Mouse (Mus musculus): ENCODE data around the gene Prkce.
A peak's percentile ranks its signal among the peaks of the same experiment; 100 is the strongest.

Gene Prkce

GRCm38 (mm10) chr17:86573596-86574248 is 406.1 kb downstream of the Prkce start:
- DNase-seq (ENCODE audit: low spot score) = no peak

GRCm38 (mm10) chr17:86580724-86581123 is 413.1 kb downstream of the Prkce start:
- no peak for DNase-seq (ENCODE audit: low spot score)

- no peak for DNase-seq (ENCODE audit: low spot score)
Measured at GRCm38 (mm10) chr17:86582341-86582740, 414.8 kb downstream of the Prkce start.

- DNase-seq (ENCODE audit: low spot score) = no peak
Measured at GRCm38 (mm10) chr17:86586441-86586840, 418.9 kb downstream of the Prkce start.

- DNase-seq (ENCODE audit: low spot score) = no peak
Measured at GRCm38 (mm10) chr17:86588704-86589449, 421.3 kb downstream of the Prkce start.

- no peak for DNase-seq (ENCODE audit: low spot score)
Measured at GRCm38 (mm10) chr17:86589681-86590080, 422.1 kb downstream of the Prkce start.

GRCm38 (mm10) chr17:86591241-86591640 is 423.7 kb downstream of the Prkce start:
- no peak for DNase-seq (ENCODE audit: low spot score)

GRCm38 (mm10) chr17:86592991-86593586 is 425.5 kb downstream of the Prkce start:
- DNase-seq (ENCODE audit: low spot score) = no peak

GRCm38 (mm10) chr17:86595526-86595925 is 427.9 kb downstream of the Prkce start:
- DNase-seq (ENCODE audit: low spot score) = no peak

- peak; percentile 74 for DNase-seq (ENCODE audit: low spot score)
Measured at GRCm38 (mm10) chr17:86601116-86601515, 433.5 kb downstream of the Prkce start.

GRCm38 (mm10) chr17:86601901-86602300 is 434.3 kb downstream of the Prkce start:
- DNase-seq (ENCODE audit: low spot score) = no peak

- no peak for DNase-seq (ENCODE audit: low spot score)
Measured at GRCm38 (mm10) chr17:86603848-86604444, 436.4 kb downstream of the Prkce start.

- no peak for DNase-seq (ENCODE audit: low spot score)
Measured at GRCm38 (mm10) chr17:86607981-86608380, 440.4 kb downstream of the Prkce start.

GRCm38 (mm10) chr17:86610271-86610969 is 442.8 kb downstream of the Prkce start:
- DNase-seq (ENCODE audit: low spot score) = no peak

- no peak for DNase-seq (ENCODE audit: low spot score)
Measured at GRCm38 (mm10) chr17:86611772-86612171, 444.2 kb downstream of the Prkce start.

GRCm38 (mm10) chr17:86615592-86616291 is 448.2 kb downstream of the Prkce start:
- no peak for DNase-seq (ENCODE audit: low spot score)

- DNase-seq (ENCODE audit: low spot score) = no peak
Measured at GRCm38 (mm10) chr17:86617570-86618237, 450.1 kb downstream of the Prkce start.

GRCm38 (mm10) chr17:86618431-86618861 is 450.9 kb downstream of the Prkce start:
- DNase-seq (ENCODE audit: low spot score) = peak; percentile 55

GRCm38 (mm10) chr17:86622862-86623261 is 455.3 kb downstream of the Prkce start:
- no peak for DNase-seq (ENCODE audit: low spot score)

- peak; percentile 65 for DNase-seq (ENCODE audit: low spot score)
Measured at GRCm38 (mm10) chr17:86626523-86626922, 458.9 kb downstream of the Prkce start.

- no peak for DNase-seq (ENCODE audit: low spot score)
Measured at GRCm38 (mm10) chr17:86633131-86633530, 465.5 kb downstream of the Prkce start.

Data from yolk sac, embryonic 10.5 days (tissue).